Mouse (Mus musculus) adrenal gland, postnatal 25 days (tissue): ENCODE data around the gene Kcnj6. TPM values are rescaled to one million over a fixed set of nuclear protein-coding genes. Genes with fewer than 3 reads are reported as not detected.

Experiments
- DNase-seq: peaks from one replicate; pipeline ENCODE4 v3.0.0; 2021; ENCODE audit warnings: mixed read lengths
- total RNA-seq: library from RNA; stranded (reverse); gene quantifications from 2 replicates; pipeline ENCODE4 v1.2.3, GENCODE M21; 2021

The Kcnj6 gene
- total RNA-seq, 1 experiment from 2014 or later = 1.2 TPM

DNA sequence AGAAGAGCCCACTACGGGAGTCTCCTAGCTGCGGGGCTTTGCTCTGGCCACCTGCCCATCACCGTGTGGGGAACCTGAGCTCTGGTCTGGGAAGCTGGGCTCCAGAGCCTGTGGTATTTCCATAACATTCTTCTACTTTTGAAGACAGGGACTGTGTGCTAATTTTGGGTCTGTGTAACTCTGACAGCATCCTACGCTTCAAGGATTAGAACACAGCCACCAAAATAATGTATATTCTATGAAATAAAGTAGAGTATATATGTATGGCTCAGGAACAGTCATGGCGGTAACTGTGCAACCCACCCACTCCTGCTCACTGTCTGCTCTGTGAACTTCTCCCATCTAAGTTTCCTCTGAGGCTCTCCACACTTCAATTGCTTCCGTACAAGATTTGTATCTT is 229.9 kb downstream of the Kcnj6 start:
- DNase-seq = no peak

- DNase-seq = no peak
These were observed 232.4 kb downstream of the Kcnj6 start for GRCm38 (mm10) chr16:94765129-94765528.

DNA sequence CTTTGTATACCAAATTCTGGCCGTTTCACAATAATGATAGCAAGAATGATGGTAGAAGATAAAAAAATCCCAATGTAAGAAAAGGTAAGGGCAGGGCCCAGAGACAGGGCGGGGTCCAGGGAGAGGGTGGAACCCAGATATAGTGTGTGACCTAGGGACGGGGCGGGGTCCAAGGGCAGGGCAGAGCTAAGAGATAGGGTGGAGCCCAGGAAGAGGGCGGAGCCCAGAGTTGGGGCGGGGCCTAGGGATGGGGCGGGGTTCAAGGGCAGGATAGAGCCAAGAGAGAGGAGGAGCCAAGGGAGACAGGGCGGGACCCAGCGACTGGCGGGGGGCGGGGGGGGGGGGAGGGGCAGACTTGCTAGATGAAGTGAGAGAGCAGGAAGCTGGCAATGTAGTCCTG is 236.8 kb downstream of the Kcnj6 start:
- no peak for DNase-seq

DNA sequence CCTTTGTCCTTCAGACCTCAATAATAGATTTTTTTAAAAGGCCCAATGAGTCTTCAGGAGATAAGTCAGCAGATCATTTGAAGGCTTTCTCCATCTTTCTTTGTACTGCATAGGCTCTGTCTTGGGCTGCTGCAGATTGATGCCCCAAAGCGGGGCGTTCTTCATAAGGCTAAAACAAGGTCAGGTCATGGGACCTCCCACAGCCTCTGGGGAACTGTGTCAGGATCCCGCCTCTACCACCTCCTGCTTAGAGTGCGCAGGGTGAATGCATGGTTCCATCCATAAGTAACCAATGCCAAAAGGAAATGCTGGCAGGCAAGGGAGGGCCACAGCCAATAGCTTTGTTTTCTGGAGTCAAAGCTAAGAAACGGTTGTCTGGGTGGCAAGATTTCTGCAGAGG is 237.7 kb downstream of the Kcnj6 start:
- DNase-seq = no peak

- no peak for DNase-seq
These were observed 238.9 kb downstream of the Kcnj6 start for GRCm38 (mm10) chr16:94758606-94759005.

- DNase-seq = no peak
These were observed 241.1 kb downstream of the Kcnj6 start for GRCm38 (mm10) chr16:94756352-94756751.

- DNase-seq = no peak
These were observed 244.0 kb downstream of the Kcnj6 start for GRCm38 (mm10) chr16:94753453-94753852.

DNA sequence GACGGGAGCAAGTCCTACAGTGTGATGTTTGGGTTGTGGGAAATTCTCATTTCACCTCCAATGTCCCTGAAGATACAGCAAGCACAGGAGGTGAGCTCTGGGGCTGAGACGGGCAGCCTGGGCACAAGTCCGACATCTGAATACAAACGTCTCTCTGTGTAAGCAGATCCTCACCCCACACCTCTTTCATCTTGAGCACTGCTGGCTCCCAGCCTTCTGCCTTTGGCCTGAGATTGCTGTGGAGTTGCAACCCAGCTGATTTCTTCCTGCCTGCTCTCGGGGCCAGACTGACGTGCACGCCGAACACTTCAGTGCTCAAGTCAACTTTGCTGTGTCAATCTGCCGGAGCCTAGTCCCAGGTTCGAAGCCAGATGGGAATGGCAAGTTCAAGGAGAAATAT is 244.7 kb downstream of the Kcnj6 start:
- DNase-seq = no peak

DNA sequence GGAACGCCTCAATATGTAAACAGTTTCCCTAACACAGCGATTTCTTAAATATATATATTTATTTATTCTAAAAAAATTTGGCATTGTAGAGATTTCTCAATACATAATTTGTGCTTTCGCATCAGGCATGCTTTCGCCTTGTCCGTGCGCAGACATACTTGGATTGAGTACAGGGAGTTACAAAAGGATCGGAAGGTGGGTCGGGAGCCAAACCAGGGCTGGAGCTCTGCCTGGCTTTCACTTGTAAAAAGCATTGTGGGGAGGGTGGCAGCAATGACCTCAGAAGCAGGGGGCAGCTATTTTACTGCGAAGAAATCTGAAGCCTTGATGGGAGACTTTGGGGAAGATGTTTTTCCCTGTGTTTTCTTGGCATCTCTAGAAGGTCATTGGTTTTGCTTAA is 252.5 kb downstream of the Kcnj6 start:
- DNase-seq = peak; percentile 23

- peak; percentile 22 for DNase-seq
These were observed 253.5 kb downstream of the Kcnj6 start for GRCm38 (mm10) chr16:94743853-94744501.

GRCm38 (mm10) chr16:94737359-94737687 is 260.2 kb downstream of the Kcnj6 start:
- DNase-seq = no peak

- DNase-seq = no peak
These were observed 260.8 kb downstream of the Kcnj6 start for GRCm38 (mm10) chr16:94736462-94737358.

DNA sequence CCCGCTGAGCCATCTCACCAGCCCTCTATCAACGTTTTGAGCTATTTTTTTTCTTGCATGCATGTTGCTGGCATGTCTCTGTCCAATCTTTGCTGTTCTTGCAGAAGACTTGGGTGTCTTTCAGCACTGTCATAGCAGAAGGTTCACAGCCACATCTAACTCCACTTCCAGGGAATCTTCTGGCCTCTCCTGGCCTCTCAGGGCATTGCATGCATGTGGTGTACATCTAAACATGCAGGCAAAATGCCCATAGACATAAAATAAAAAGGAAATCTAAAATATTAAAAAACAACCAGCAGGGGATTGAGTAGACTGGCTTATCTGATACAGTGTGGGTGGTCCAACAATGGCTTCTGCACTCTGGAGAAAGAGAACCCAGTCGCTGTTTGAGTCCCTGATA is 262.0 kb downstream of the Kcnj6 start:
- no peak for DNase-seq

DNA sequence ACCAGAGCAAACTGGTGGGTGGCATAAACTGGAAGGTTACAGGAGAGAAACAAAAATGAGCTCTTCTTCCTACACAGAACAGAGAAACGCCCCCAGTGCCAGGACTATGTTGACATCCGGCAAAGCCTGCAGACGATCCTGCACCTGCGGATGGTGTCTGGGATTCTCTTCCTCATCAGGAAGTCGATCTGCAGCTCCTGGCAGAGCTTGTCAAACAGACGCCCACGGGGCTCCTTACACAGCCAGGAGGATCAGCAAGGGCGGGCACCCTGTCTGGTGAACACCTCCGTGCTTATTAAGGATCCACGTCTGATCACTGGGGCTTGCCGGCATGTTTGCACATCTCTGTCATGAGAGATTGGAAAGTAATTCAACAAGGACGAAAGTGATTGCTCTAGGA is 266.5 kb downstream of the Kcnj6 start:
- no peak for DNase-seq

DNA sequence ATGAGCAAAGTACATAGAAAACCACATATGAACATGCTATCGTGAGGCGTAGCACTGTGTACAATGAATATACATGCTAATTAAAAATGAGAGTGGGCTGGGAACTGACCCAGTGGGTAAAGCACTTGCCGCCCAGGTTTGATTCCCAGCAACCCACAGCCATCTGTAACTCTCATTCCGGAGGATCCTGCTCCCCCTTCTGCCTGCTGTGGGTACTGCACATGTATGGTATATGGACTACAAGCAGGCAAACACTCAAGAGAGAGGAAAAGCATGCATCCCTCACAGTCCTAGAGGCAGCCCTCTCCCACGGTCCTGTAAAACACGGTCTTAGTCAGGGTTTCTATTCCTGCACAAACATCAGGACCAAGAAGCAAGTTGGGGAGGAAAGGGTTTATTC is 268.3 kb downstream of the Kcnj6 start:
- no peak for DNase-seq

DNA sequence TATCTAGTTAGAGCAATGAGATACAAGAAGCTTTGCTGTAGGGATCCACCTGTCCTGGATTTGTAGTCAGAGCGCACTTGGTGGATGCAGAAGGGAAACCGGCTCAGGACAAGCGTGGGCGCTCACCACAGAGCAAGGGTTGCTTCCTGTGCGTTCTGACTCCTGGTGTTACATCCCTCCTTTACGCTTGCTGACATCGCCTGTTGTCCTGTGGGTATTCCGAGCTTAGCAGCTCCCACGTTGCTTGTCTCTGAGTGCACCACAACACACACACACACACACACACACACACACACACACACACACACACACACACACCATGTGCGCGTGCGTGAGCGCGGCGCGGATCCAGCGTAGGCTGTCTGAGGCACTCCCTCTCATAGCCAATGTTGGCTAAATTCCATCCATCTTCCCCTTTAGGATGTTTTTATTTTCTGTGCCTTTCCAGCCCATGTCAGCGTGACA is 272.7 kb downstream of the Kcnj6 start:
- DNase-seq = peak; percentile 35

DNA sequence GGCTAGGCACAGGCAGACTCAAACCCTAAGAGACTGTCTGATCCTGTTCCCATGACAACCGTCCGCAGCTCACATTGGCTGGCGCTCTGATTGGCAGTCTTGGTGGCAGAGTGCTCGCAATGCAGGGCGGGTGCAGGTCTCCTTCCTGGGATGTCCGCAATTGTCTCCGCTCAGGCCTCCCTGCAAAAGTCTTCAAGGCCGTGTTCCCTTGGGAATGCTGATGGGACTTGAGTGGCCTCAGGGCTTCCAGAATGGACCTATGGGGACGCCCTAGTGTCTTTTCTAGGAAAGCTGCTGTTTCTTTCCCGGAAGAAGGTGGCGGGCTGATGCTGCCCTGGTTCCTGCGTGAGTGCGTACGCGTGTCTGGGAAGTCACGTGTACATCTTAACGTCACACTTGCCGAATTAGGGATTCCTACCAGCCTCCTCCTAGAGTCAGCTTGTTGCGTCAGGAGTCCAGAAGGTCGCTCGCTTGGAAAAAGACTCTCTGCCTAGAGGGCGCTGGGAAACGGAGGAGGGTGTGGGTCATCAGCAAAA is 273.4 kb downstream of the Kcnj6 start:
- peak; percentile 77 for DNase-seq

- DNase-seq = no peak
These were observed 274.6 kb downstream of the Kcnj6 start for GRCm38 (mm10) chr16:94722936-94723335.

- DNase-seq = no peak
These were observed 275.9 kb downstream of the Kcnj6 start for GRCm38 (mm10) chr16:94721549-94722006.

- DNase-seq = no peak
These were observed 276.9 kb downstream of the Kcnj6 start for GRCm38 (mm10) chr16:94720476-94721153.

DNA sequence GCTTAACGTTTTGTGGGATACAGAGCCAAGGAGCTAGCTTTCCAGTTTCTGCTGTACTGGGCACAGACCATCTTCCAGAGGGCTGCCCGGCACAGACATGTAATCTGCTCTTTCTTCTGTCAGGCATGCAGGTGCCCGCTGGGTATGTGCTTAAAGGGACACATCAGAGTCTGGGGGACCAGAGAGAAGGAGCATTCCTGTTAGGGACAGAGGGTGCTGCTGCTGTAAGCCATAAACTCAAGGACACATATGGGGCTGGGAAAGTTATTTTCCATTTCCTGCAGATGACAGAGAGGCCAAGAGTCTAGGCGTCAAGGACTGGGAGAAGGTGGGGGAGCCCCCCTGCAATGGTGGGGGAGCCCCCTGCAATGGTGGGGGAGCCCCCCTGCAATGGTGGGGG is 278.0 kb downstream of the Kcnj6 start:
- DNase-seq = no peak

DNA sequence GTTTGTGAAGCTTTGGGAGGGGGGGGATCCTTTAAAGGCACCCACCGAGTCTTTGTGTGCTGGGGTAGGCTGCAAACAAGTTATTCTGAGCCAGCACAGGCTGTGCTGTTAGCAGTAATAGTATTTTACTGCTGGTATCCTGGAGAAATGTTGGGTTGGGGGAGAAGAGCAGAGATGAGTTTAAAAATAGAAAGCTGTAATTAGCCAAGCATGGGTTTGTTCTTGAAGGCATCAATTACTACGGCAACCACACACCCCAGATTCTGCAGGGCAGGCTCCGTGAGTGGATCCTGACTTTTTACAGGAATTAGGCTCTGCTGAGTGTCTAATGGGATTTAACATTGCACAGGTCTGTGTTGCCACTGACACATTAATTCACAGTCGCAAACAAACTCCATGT is 278.6 kb downstream of the Kcnj6 start:
- no peak for DNase-seq

GRCm38 (mm10) chr16:94717051-94717450 is 280.4 kb downstream of the Kcnj6 start:
- DNase-seq = no peak
